Mouse (Mus musculus): ENCODE data around the gene Pepd. TPM values are rescaled to one million over a fixed set of nuclear protein-coding genes. Genes with fewer than 3 reads are reported as not detected.

The Pepd gene
- polyA plus RNA-seq, 1 experiment from 2014 or later = 68.6 TPM

- ATAC-seq = no peak
- no peaks in the 10 kb centered on the region for H3K36me3 ChIP-seq (ENCODE audit: control insufficient read depth, insufficient read depth, low read length)
- no peak overlapping the region for H3K27ac ChIP-seq (ENCODE audit: low read length)
- H3K4me2 ChIP-seq (ENCODE audit: low read length) = no peak overlapping the region
- H3K9me3 ChIP-seq (replicated peaks; ENCODE audit: control insufficient read depth, low read length, poor library complexity, severe bottlenecking) = no peaks in the 10 kb centered on the region
- H3K4me3 ChIP-seq (ENCODE audit: low read depth, low read length) = no peak overlapping the region
- WGBS = 88% methylated on average over 4 of the region's 4 CpGs
- H3K9ac ChIP-seq (ENCODE audit: low read depth, low read length) = no peak overlapping the region
- H3K4me1 ChIP-seq (ENCODE audit: control insufficient read depth, insufficient read depth, low read length) = peaks cover 18% of the 10 kb centered on the region
- no peaks in the 10 kb centered on the region for H3K27me3 ChIP-seq (ENCODE audit: control insufficient read depth, insufficient read depth, low read depth, low read length)
Observed at GRCm38 (mm10) chr7:35057569-35057968, 145.4 kb downstream of the Pepd start.

GRCm38 (mm10) chr7:35058329-35058728 lies 146.2 kb downstream of the Pepd start:
- WGBS = 80% methylated on average over 1 of the region's 1 CpGs
- Histone ChIP-seq H3K36me3 (ENCODE audit: control insufficient read depth, insufficient read depth, low read length) (no peaks in the 10 kb centered on the region), H3K9me3 (replicated peaks; ENCODE audit: control insufficient read depth, low read length, poor library complexity, severe bottlenecking) (no peaks in the 10 kb centered on the region), H3K4me3 (ENCODE audit: low read depth, low read length) (no peak overlapping the region), H3K27me3 (ENCODE audit: control insufficient read depth, insufficient read depth, low read depth, low read length) (no peaks in the 10 kb centered on the region), H3K9ac (ENCODE audit: low read depth, low read length) (no peak overlapping the region), H3K4me2 (ENCODE audit: low read length) (no peak overlapping the region), H3K4me1 (ENCODE audit: control insufficient read depth, insufficient read depth, low read length) (peaks cover 18% of the 10 kb centered on the region), H3K27ac (ENCODE audit: low read length) (no peak overlapping the region)
- ATAC-seq = no peak

- H3K36me3 ChIP-seq (ENCODE audit: control insufficient read depth, insufficient read depth, low read length) = no peaks in the 10 kb centered on the region
- H3K4me1 ChIP-seq (ENCODE audit: control insufficient read depth, insufficient read depth, low read length) = peaks cover 14% of the 10 kb centered on the region
- no peaks in the 10 kb centered on the region for H3K9me3 ChIP-seq (replicated peaks; ENCODE audit: control insufficient read depth, low read length, poor library complexity, severe bottlenecking)
- H3K27ac ChIP-seq (ENCODE audit: low read length) = no peak overlapping the region
- H3K27me3 ChIP-seq (ENCODE audit: control insufficient read depth, insufficient read depth, low read depth, low read length) = no peaks in the 10 kb centered on the region
- no peak overlapping the region for H3K9ac ChIP-seq (ENCODE audit: low read depth, low read length)
- no peak overlapping the region for H3K4me2 ChIP-seq (ENCODE audit: low read length)
- no peak overlapping the region for H3K4me3 ChIP-seq (ENCODE audit: low read depth, low read length)
- no peak for ATAC-seq
- WGBS = 72% methylated on average over 5 of the region's 5 CpGs
Observed at GRCm38 (mm10) chr7:35059467-35059866, 147.3 kb downstream of the Pepd start.

- no peak for ATAC-seq
- H3K4me1 ChIP-seq (ENCODE audit: control insufficient read depth, insufficient read depth, low read length) = no peaks in the 10 kb centered on the region
- no peak overlapping the region for H3K4me3 ChIP-seq (ENCODE audit: low read depth, low read length)
- H3K27me3 ChIP-seq (ENCODE audit: control insufficient read depth, insufficient read depth, low read depth, low read length) = no peaks in the 10 kb centered on the region
- no peak overlapping the region for H3K9ac ChIP-seq (ENCODE audit: low read depth, low read length)
- no peak overlapping the region for H3K27ac ChIP-seq (ENCODE audit: low read length)
- no peaks in the 10 kb centered on the region for H3K36me3 ChIP-seq (ENCODE audit: control insufficient read depth, insufficient read depth, low read length)
- H3K4me2 ChIP-seq (ENCODE audit: low read length) = no peak overlapping the region
- H3K9me3 ChIP-seq (replicated peaks; ENCODE audit: control insufficient read depth, low read length, poor library complexity, severe bottlenecking) = no peaks in the 10 kb centered on the region
- WGBS = 75% methylated on average over 14 of the region's 14 CpGs
Observed at GRCm38 (mm10) chr7:35064286-35065258, 152.4 kb downstream of the Pepd start.

GRCm38 (mm10) chr7:35065958-35066357 lies 153.8 kb downstream of the Pepd start:
- WGBS = 89% methylated on average over 3 of the region's 3 CpGs
- H3K4me1 ChIP-seq (ENCODE audit: control insufficient read depth, insufficient read depth, low read length) = no peaks in the 10 kb centered on the region
- no peaks in the 10 kb centered on the region for H3K27me3 ChIP-seq (ENCODE audit: control insufficient read depth, insufficient read depth, low read depth, low read length)
- no peak overlapping the region for H3K4me2 ChIP-seq (ENCODE audit: low read length)
- ATAC-seq = no peak
- H3K27ac ChIP-seq (ENCODE audit: low read length) = no peak overlapping the region
- H3K9me3 ChIP-seq (replicated peaks; ENCODE audit: control insufficient read depth, low read length, poor library complexity, severe bottlenecking) = no peaks in the 10 kb centered on the region
- no peaks in the 10 kb centered on the region for H3K36me3 ChIP-seq (ENCODE audit: control insufficient read depth, insufficient read depth, low read length)
- no peak overlapping the region for H3K9ac ChIP-seq (ENCODE audit: low read depth, low read length)
- H3K4me3 ChIP-seq (ENCODE audit: low read depth, low read length) = no peak overlapping the region

GRCm38 (mm10) chr7:35066640-35067212 lies 154.5 kb downstream of the Pepd start:
- H3K4me2 ChIP-seq (ENCODE audit: low read length) = no peak overlapping the region
- no peaks in the 10 kb centered on the region for H3K9me3 ChIP-seq (replicated peaks; ENCODE audit: control insufficient read depth, low read length, poor library complexity, severe bottlenecking)
- H3K9ac ChIP-seq (ENCODE audit: low read depth, low read length) = no peak overlapping the region
- H3K4me3 ChIP-seq (ENCODE audit: low read depth, low read length) = no peak overlapping the region
- H3K36me3 ChIP-seq (ENCODE audit: control insufficient read depth, insufficient read depth, low read length) = no peaks in the 10 kb centered on the region
- H3K27ac ChIP-seq (ENCODE audit: low read length) = no peak overlapping the region
- H3K27me3 ChIP-seq (ENCODE audit: control insufficient read depth, insufficient read depth, low read depth, low read length) = no peaks in the 10 kb centered on the region
- H3K4me1 ChIP-seq (ENCODE audit: control insufficient read depth, insufficient read depth, low read length) = no peaks in the 10 kb centered on the region
- WGBS = 41% methylated on average over 8 of the region's 8 CpGs
- ATAC-seq = no peak

- Histone ChIP-seq H3K27me3 (ENCODE audit: control insufficient read depth, insufficient read depth, low read depth, low read length) (no peaks in the 10 kb centered on the region), H3K4me2 (ENCODE audit: low read length) (no peak overlapping the region), H3K4me3 (ENCODE audit: low read depth, low read length) (no peak overlapping the region), H3K9ac (ENCODE audit: low read depth, low read length) (no peak overlapping the region), H3K9me3 (replicated peaks; ENCODE audit: control insufficient read depth, low read length, poor library complexity, severe bottlenecking) (no peaks in the 10 kb centered on the region), H3K27ac (ENCODE audit: low read length) (no peak overlapping the region), H3K4me1 (ENCODE audit: control insufficient read depth, insufficient read depth, low read length) (no peaks in the 10 kb centered on the region), H3K36me3 (ENCODE audit: control insufficient read depth, insufficient read depth, low read length) (no peaks in the 10 kb centered on the region)
- 33% methylated on average over 5 of the region's 5 CpGs for WGBS
- no peak for ATAC-seq
Observed at GRCm38 (mm10) chr7:35076645-35077044, 164.5 kb downstream of the Pepd start.

GRCm38 (mm10) chr7:35080843-35081338 lies 168.7 kb downstream of the Pepd start:
- no peaks in the 10 kb centered on the region for H3K36me3 ChIP-seq (ENCODE audit: control insufficient read depth, insufficient read depth, low read length)
- no peak overlapping the region for H3K4me3 ChIP-seq (ENCODE audit: low read depth, low read length)
- H3K27ac ChIP-seq (ENCODE audit: low read length) = no peak overlapping the region
- no peak overlapping the region for H3K4me2 ChIP-seq (ENCODE audit: low read length)
- peak overlapping the region; percentile 14; the same call in 1 of the 2 replicates for H3K9ac ChIP-seq (ENCODE audit: low read depth, low read length)
- H3K4me1 ChIP-seq (ENCODE audit: control insufficient read depth, insufficient read depth, low read length) = peaks cover 3% of the 10 kb centered on the region
- 51% methylated on average over 10 of the region's 10 CpGs for WGBS
- H3K9me3 ChIP-seq (replicated peaks; ENCODE audit: control insufficient read depth, low read length, poor library complexity, severe bottlenecking) = no peaks in the 10 kb centered on the region
- no peaks in the 10 kb centered on the region for H3K27me3 ChIP-seq (ENCODE audit: control insufficient read depth, insufficient read depth, low read depth, low read length)
- no peak for ATAC-seq
